Mouse (Mus musculus): Measurements from ENCODE around the gene Gm38392.
"Not testable (repeated sequence)": the region's sequence is repeated elsewhere in the genome, so short reads cannot be mapped to it uniquely, and the experiment has no call there.

The Gm38392 gene

GRCm38 (mm10) chr3:88276529-88277143 is 10.4 kb downstream of the Gm38392 start:
- DNase-seq, result peak; percentile 34

- DNase-seq, result no peak
These were observed 10.9 kb downstream of the Gm38392 start for GRCm38 (mm10) chr3:88276121-88276520.

DNA sequence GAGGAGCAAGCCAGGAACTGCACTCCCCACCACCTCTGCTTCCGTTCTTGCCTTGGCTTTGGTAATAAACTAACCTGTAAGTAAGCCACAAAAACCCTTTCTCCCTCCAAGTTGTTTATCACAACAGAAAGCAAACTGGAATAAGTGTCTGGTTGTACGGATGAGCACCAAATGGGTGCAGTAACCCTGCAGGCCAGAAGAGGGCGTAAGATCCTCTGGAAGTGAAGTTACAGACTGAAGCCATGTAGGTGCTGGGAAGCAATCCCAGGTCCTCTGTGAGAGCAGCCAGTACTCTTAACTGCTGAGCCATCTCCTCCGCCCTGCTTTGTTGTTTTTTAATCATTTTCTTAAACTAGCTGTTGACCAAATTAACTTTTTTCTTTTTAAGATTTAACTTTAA is 13.0 kb downstream of the Gm38392 start:
- DNase-seq, result no peak

GRCm38 (mm10) chr3:88271859-88272258 is 15.2 kb downstream of the Gm38392 start:
- no peak for DNase-seq

DNA sequence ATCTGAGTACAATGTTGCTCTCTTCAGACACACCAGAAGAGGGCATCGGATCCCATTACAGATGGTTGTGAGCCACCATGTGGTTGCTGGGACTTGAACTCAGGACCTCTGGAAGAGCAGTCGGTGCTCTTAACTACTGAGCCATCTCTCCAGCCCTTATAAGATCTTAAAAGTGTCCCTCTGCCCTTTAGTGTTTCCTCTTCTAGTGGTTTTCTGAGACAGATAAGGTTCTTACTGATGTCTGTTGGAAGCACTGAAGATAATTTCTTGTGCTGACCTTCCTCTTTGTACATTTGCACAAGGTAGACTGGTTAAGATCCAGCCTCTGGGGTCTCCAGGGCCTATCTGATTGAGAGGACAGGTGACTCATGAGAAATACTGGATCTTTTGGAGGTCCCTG is 15.7 kb downstream of the Gm38392 start:
- DNase-seq, result not testable (repeated sequence)

- no peak for DNase-seq
These were observed 18.0 kb downstream of the Gm38392 start for GRCm38 (mm10) chr3:88268991-88269390.

- not testable (repeated sequence) for DNase-seq
These were observed 19.0 kb downstream of the Gm38392 start for GRCm38 (mm10) chr3:88268014-88268413.

DNA sequence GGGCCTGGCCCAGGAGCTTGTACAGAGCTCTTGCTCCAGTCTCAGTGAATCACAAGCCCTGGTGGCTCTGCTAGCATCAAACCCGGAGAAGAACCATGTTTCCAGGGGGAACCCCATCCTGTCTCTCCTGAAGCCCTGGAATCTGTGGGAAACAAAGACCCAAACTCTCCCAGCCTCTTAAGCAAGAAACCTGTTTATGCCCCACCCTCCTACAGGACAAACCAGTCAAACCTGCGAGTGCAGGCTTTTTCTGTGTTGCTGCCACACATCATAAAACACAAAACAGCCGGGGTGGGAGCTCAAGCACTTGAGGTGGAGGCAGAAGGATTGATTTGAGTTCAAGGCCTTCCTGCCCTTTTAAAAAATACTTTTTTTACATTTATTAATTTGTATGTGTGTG is 24.7 kb downstream of the Gm38392 start:
- no peak for DNase-seq

DNA sequence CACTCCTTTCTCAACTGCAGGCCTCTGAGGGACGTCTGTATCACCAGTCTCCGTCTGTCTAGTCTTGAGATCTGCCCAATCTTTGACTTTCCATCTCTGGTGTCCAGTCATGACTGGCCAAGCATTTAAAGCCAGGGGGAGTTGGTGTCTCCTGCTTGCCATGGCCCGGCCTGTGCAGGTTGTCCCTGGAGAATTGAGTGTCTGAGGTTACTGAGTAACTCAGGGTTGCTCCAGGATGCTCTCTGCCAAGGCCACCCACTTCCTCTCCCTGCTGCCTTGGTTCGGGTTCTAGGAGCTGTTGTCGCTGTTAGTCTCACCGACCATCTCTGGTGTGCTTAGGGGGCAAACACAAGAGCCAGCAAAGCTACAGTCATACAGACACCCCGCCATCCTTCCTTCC is 30.6 kb downstream of the Gm38392 start:
- DNase-seq, result no peak

- DNase-seq, result no peak
These were observed 31.1 kb downstream of the Gm38392 start for GRCm38 (mm10) chr3:88255950-88256349.

DNA sequence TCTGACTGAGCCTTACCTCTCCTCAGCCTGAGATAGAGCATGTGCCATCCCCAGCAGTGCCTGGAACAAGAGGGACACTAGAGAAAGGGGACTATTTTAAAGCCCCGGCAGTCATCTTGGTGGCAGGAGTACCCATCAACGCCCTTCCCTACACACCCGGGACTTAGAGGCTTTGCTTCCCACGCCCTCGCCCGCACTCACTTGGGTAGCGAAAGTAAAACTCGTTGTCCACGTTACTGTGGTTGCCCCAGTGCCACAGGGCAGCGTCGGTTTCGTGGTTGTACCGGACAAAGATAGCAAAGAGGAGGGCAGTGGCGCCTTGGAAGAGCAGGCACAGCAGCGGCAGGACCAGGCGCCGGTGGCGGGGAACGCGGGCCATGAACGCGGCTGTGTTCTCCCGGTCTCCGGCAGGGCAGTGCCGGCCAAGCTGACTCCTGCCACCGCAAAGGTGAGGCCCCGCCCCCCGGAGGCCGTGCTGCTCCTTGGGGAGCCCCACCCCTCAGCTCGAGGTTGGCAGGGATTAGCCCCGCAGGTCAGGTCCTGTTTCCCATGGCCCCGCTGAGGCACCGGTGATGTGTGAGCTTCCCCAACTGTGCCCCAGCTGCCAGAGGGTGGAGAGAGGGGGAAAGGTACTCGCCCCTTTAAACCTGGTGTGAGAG is 32.6 kb downstream of the Gm38392 start, which contains the start of gene Rhbg:
TSS of gene Rhbg (minus strand) at position 442 of the 659 bp plus-strand sequence.
- DNase-seq, result peak; percentile 71

DNA sequence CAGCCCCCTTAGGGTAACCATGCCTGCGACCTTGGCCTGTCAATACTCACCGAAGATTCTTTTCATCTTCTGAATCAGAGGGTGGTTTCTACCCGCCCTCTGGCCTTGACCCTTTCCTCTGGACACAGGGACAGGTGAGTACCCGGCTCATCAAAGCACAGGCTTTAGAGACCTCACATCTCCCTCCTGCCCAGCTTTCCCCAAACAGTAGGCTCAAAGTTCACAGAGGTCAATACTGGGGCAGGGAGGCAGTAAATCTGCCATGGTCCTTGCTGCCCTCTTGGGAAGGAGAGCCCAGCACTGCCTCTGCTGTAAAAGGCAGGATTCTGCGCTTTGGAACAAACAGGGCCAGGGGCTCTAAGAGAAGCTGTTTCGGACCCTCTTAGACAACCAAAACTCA is 34.3 kb downstream of the Gm38392 start:
- DNase-seq, result no peak

DNA sequence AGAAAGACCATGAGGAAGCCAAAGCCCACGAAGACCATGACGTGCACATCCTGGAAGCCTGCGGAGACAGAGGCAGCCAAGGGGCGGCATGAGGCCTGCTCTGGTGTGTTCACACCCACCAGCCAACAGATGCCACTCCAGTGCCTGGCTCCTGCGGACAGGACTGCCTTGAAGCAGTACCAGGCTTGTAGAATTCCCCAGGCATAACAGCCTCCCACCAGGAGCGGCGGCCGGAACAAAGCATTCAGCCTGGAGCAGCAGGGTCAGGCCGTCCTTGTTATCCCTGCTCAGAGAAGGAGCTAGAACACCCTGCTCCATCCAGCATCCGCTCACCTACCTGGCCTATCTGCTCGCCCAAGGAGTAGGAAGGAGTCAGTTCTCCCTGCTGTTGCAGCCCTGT is 38.6 kb downstream of the Gm38392 start:
- DNase-seq, result no peak

DNA sequence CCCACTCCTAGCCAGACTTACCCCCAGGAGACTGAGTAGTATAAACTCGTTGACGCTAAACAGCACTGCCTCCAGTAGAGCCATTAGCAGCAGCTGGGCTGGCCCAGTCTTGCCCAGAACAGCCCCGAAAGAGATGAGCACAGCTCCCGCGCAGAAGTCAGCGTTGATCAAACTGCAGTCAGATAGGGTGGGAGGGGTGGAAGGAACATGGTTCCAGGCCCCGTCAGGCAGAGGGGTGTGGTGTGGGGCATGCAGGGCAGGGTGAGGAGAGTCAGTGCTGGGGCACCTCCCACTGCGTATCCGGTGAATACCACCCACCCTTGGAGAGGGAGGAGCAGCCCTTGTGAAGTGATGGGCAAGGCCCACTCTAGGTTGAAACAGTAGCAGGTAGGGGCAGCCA is 39.3 kb downstream of the Gm38392 start:
- DNase-seq, result no peak

DNA sequence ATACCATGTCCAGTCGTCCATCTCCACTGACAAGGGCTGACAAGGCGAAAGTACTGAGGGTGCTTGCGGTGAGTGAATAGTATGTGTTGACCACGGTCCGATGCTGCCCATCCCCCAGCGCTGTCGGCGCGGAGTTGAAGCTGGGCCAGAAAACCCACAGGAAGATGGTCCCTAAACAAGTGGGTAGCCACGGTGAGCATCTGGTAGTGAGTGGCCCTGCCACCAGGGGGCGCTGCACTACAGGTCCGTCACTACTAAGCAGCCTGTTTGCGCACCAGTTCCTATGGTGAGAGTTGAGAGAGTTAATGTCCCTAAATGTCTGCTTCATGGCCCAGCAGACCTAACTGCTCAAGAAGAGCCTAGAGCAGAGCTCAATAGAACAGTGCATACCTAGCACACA is 41.2 kb downstream of the Gm38392 start:
- DNase-seq, result peak; percentile 80

DNA sequence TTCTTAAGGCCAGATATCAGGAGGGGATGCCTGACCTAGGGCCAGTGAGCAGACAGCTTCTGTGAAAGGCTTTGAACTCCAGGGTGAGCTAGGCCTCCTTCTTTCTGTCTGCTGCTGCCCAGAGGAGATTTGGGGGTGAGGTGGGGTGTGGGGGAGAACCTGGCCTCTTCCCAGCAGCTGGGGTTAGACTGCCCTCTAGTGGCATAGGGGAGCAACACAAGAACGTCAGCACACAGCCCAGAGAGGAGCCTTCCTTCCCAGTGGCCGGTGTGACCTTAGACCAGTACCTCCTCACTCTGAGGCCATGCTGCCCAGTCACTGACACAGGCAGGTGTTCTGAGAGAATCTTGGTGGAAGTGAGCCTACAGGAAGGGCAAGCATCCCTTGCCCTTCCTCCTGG is 42.9 kb downstream of the Gm38392 start:
- peak; percentile 62 for DNase-seq

- peak; percentile 81 for DNase-seq
These were observed 44.5 kb downstream of the Gm38392 start for GRCm38 (mm10) chr3:88242531-88242930.

- no peak for DNase-seq
These were observed 45.8 kb downstream of the Gm38392 start for GRCm38 (mm10) chr3:88241045-88241786.

DNA sequence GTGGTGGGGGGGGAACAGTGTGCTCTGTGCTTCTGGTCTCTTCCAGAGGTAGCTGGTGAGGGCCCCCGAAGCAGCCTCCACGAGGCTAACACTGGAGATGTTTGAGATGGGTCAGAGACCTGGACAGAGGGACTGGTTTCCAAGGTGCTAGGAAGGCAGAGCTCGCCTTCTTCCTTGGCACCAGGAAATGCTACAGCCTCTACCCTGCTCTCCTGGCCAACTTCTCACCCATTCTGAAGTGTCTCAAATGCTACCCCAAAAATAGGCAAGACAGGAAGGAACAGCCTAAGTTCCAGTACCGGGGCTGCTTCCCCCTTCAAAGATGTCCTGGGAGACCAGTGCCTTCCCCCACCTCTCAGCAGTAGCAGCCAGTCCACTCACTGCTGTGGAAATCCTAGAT is 47.6 kb downstream of the Gm38392 start:
- DNase-seq, result no peak

- DNase-seq, result no peak
These were observed 48.1 kb downstream of the Gm38392 start for GRCm38 (mm10) chr3:88238866-88239391.

DNA sequence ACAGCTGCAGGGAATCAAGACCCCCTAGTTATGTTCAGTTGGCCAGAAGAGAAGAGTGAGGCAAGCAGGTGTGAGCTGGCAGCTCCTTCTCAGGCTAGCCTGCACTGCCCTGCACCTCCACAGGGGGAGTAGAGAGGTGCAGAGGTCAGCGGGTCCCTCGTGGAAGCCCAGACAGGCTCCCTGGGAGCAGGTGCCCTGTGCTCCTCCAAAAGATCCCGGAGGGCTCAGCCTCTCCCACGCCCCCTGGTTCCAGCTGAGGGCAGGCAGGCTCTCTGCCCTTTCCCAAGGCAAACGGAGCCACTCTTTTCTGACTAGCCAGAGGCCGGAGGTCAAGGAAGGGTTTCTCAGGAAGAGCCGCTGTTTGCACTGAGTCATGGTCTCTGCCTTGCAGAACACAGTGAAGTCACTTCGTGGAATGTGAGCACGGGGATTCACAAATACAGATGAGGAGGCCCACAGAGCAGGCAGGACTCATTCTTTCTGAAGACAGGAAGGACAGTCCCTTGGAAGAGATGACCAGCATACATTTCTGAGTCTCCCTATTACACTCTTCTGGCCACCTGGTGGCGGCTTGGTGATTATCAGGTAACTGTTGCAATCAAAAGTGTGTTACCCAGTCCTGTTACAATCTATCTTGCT is 49.3 kb downstream of the Gm38392 start:
- peak; percentile 36 for DNase-seq

GRCm38 (mm10) chr3:88237161-88237555 is 49.9 kb downstream of the Gm38392 start:
- no peak for DNase-seq

DNA sequence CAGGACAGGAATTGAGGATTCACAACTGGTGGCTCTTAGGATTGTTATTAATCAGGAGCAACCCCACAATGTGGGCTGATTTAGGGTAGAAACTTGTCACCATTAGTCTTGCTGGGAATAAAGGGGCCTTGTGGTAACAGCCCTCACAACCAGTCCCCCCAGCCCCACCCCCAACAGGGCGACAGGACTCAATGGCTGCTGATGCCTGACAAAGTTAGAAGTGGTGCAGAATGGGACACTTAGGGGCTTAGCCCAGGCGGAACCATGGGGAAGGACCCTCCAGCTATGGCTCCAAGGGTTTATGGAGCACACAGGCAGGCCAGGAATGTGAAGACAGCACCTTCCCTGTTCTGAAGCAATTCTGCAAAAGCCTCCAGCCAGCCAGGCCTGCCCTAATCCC is 51.4 kb downstream of the Gm38392 start:
- DNase-seq, result no peak
